Mouse (Mus musculus): ENCODE results near the gene Ankrd45. TPM values are rescaled to one million over a fixed set of nuclear protein-coding genes. Genes with fewer than 3 reads are reported as not detected.
"Not testable (repeated sequence)": the region's sequence is repeated elsewhere in the genome, so short reads cannot be mapped to it uniquely, and the experiment has no call there.

The Ankrd45 gene
- polyA plus RNA-seq, 1 experiment from 2014 or later = 10.7 TPM

- peak overlapping the region; percentile 80 for H3K4me2 ChIP-seq (replicated peaks)
- H3K9me3 ChIP-seq = no peaks in the 10 kb centered on the region
- H3K27me3 ChIP-seq = no peaks in the 10 kb centered on the region
- no peak overlapping the region for H3K9ac ChIP-seq (replicated peaks)
- H3K27ac ChIP-seq = no peak overlapping the region
- H3K4me1 ChIP-seq (replicated peaks) = 0 out of 2 replicates have a peak, but pooled peaks cover 8% of the 10 kb centered on the region
- no peak for ATAC-seq
- 90% methylated on average over 7 of the region's 7 CpGs for WGBS
- H3K4me3 ChIP-seq (replicated peaks) = peak overlapping the region; percentile 52
- no peaks in the 10 kb centered on the region for H3K36me3 ChIP-seq
Observed at GRCm38 (mm10) chr1:161143216-161143615, 725 bp downstream of the Ankrd45 start.

GRCm38 (mm10) chr1:161145611-161146010, 3.1 kb downstream of the Ankrd45 start:
- H3K27ac ChIP-seq; H3K4me3 ChIP-seq (replicated peaks); H3K4me2 ChIP-seq (replicated peaks); H3K9me3 ChIP-seq; H3K4me1 ChIP-seq (replicated peaks); H3K9ac ChIP-seq (replicated peaks); H3K36me3 ChIP-seq; ATAC-seq; H3K27me3 ChIP-seq: not testable (repeated sequence)
- 88% methylated on average over 8 of the region's 8 CpGs for WGBS

- no peak for ATAC-seq
- Histone ChIP-seq H3K27me3 (no peaks in the 10 kb centered on the region), H3K4me1 (replicated peaks) (0 out of 2 replicates have a peak, but pooled peaks cover 2% of the 10 kb centered on the region), H3K27ac (no peak overlapping the region), H3K9me3 (no peaks in the 10 kb centered on the region), H3K4me2 (replicated peaks) (no peak overlapping the region), H3K4me3 (replicated peaks) (no peak overlapping the region), H3K36me3 (no peaks in the 10 kb centered on the region), H3K9ac (replicated peaks) (no peak overlapping the region)
- WGBS = 78% methylated on average over 2 of the region's 2 CpGs
Observed at GRCm38 (mm10) chr1:161147888-161148287, 5.4 kb downstream of the Ankrd45 start.

GRCm38 (mm10) chr1:161151098-161151497, 8.6 kb downstream of the Ankrd45 start:
- 79% methylated on average over 6 of the region's 6 CpGs for WGBS
- H3K4me2 ChIP-seq (replicated peaks) = no peak overlapping the region
- no peaks in the 10 kb centered on the region for H3K36me3 ChIP-seq
- no peaks in the 10 kb centered on the region for H3K27me3 ChIP-seq
- H3K9me3 ChIP-seq = no peaks in the 10 kb centered on the region
- H3K27ac ChIP-seq = no peak overlapping the region
- H3K4me1 ChIP-seq (replicated peaks) = no peaks in the 10 kb centered on the region
- no peak overlapping the region for H3K9ac ChIP-seq (replicated peaks)
- H3K4me3 ChIP-seq (replicated peaks) = no peak overlapping the region
- no peak for ATAC-seq

- H3K9me3 ChIP-seq = no peaks in the 10 kb centered on the region
- H3K4me1 ChIP-seq (replicated peaks) = no peaks in the 10 kb centered on the region
- no peak overlapping the region for H3K27ac ChIP-seq
- 87% methylated on average over 10 of the region's 10 CpGs for WGBS
- H3K4me3 ChIP-seq (replicated peaks) = no peak overlapping the region
- no peaks in the 10 kb centered on the region for H3K27me3 ChIP-seq
- H3K4me2 ChIP-seq (replicated peaks) = no peak overlapping the region
- H3K36me3 ChIP-seq = no peaks in the 10 kb centered on the region
- ATAC-seq = no peak
- H3K9ac ChIP-seq (replicated peaks) = no peak overlapping the region
Observed at GRCm38 (mm10) chr1:161156546-161156945, 14.1 kb downstream of the Ankrd45 start.

GRCm38 (mm10) chr1:161159214-161159613, 16.7 kb downstream of the Ankrd45 start, which contains the start of gene Tex50:
Gene Tex50 (minus strand): TSS chr1:161159314.
- H3K4me2 ChIP-seq (replicated peaks) = no peak within 1 kb of the TSS
- 91% methylated on average over 3 of the region's 3 CpGs for WGBS
- H3K4me3 ChIP-seq (replicated peaks) = no peak within 1 kb of the TSS
- no peaks in the 10 kb centered on the region for H3K9me3 ChIP-seq
- H3K36me3 ChIP-seq = 0 out of 2 replicates have a peak, but pooled peaks cover 4% of the 10 kb centered on the region
- H3K9ac ChIP-seq (replicated peaks) = no peak within 1 kb of the TSS
- no peak for ATAC-seq
- no peak within 1 kb of the TSS for H3K27ac ChIP-seq
- H3K4me1 ChIP-seq (replicated peaks) = no peaks in the 10 kb centered on the region
- no peaks in the 10 kb centered on the region for H3K27me3 ChIP-seq

GRCm38 (mm10) chr1:161160266-161160665, 17.8 kb downstream of the Ankrd45 start:
- Histone ChIP-seq H3K9me3 (no peaks in the 10 kb centered on the region), H3K4me2 (replicated peaks) (no peak overlapping the region), H3K27ac (no peak overlapping the region), H3K9ac (replicated peaks) (no peak overlapping the region), H3K4me3 (replicated peaks) (no peak overlapping the region), H3K4me1 (replicated peaks) (no peaks in the 10 kb centered on the region), H3K36me3 (0 out of 2 replicates have a peak, but pooled peaks cover 4% of the 10 kb centered on the region), H3K27me3 (no peaks in the 10 kb centered on the region)
- WGBS = 65% methylated on average over 4 of the region's 4 CpGs
- no peak for ATAC-seq

- Histone ChIP-seq H3K4me3 (replicated peaks) (peak overlapping the region; percentile 52), H3K4me2 (replicated peaks) (peak overlapping the region; percentile 74), H3K27me3 (peaks cover 27% of the 10 kb centered on the region), H3K9me3 (no peaks in the 10 kb centered on the region), H3K36me3 (no peaks in the 10 kb centered on the region), H3K4me1 (replicated peaks) (peaks cover 3% of the 10 kb centered on the region; the same call in 1 of the 2 replicates), H3K27ac (no peak overlapping the region), H3K9ac (replicated peaks) (peak overlapping the region; percentile 71)
- ATAC-seq = peak; percentile 97
- 2% methylated on average over 40 of the region's 40 CpGs for WGBS
Observed at GRCm38 (mm10) chr1:161170651-161171050, 28.2 kb downstream of the Ankrd45 start.

GRCm38 (mm10) chr1:161180674-161181073, 38.2 kb downstream of the Ankrd45 start:
- no peak overlapping the region for H3K9ac ChIP-seq (replicated peaks)
- no peaks in the 10 kb centered on the region for H3K36me3 ChIP-seq
- no peak overlapping the region for H3K4me3 ChIP-seq (replicated peaks)
- no peak for ATAC-seq
- H3K27ac ChIP-seq = no peak overlapping the region
- no peak overlapping the region for H3K4me2 ChIP-seq (replicated peaks)
- 51% methylated on average over 8 of the region's 8 CpGs for WGBS
- H3K27me3 ChIP-seq = no peaks in the 10 kb centered on the region
- no peaks in the 10 kb centered on the region for H3K4me1 ChIP-seq (replicated peaks)
- no peaks in the 10 kb centered on the region for H3K9me3 ChIP-seq

- Histone ChIP-seq H3K4me3 (replicated peaks) (no peak overlapping the region), H3K4me1 (replicated peaks) (no peaks in the 10 kb centered on the region), H3K9ac (replicated peaks) (no peak overlapping the region), H3K4me2 (replicated peaks) (no peak overlapping the region), H3K27ac (no peak overlapping the region), H3K36me3 (no peaks in the 10 kb centered on the region), H3K9me3 (no peaks in the 10 kb centered on the region), H3K27me3 (no peaks in the 10 kb centered on the region)
- 84% methylated on average over 9 of the region's 9 CpGs for WGBS
- ATAC-seq = no peak
Observed at GRCm38 (mm10) chr1:161182386-161182785, 39.9 kb downstream of the Ankrd45 start.

- WGBS = 86% methylated on average over 9 of the region's 9 CpGs
- H3K27me3 ChIP-seq = no peaks in the 10 kb centered on the region
- H3K4me1 ChIP-seq (replicated peaks) = no peaks in the 10 kb centered on the region
- H3K4me3 ChIP-seq (replicated peaks) = no peak overlapping the region
- no peaks in the 10 kb centered on the region for H3K9me3 ChIP-seq
- no peaks in the 10 kb centered on the region for H3K36me3 ChIP-seq
- ATAC-seq = 0 out of 2 replicates have a peak, but pooled peaks have one; percentile 34
- no peak overlapping the region for H3K9ac ChIP-seq (replicated peaks)
- no peak overlapping the region for H3K4me2 ChIP-seq (replicated peaks)
- H3K27ac ChIP-seq = no peak overlapping the region
Observed at GRCm38 (mm10) chr1:161183677-161184076, 41.2 kb downstream of the Ankrd45 start.

GRCm38 (mm10) chr1:161185431-161185830, 42.9 kb downstream of the Ankrd45 start:
- H3K27me3 ChIP-seq = no peaks in the 10 kb centered on the region
- no peak overlapping the region for H3K4me3 ChIP-seq (replicated peaks)
- 95% methylated on average over 3 of the region's 3 CpGs for WGBS
- no peak overlapping the region for H3K27ac ChIP-seq
- no peaks in the 10 kb centered on the region for H3K9me3 ChIP-seq
- no peak for ATAC-seq
- H3K4me1 ChIP-seq (replicated peaks) = no peaks in the 10 kb centered on the region
- no peaks in the 10 kb centered on the region for H3K36me3 ChIP-seq
- no peak overlapping the region for H3K9ac ChIP-seq (replicated peaks)
- no peak overlapping the region for H3K4me2 ChIP-seq (replicated peaks)

GRCm38 (mm10) chr1:161190253-161190910, 47.9 kb downstream of the Ankrd45 start:
- H3K4me1 ChIP-seq (replicated peaks) = 0 out of 2 replicates have a peak, but pooled peaks cover 10% of the 10 kb centered on the region
- H3K9ac ChIP-seq (replicated peaks) = no peak overlapping the region
- no peaks in the 10 kb centered on the region for H3K27me3 ChIP-seq
- H3K36me3 ChIP-seq = no peaks in the 10 kb centered on the region
- no peak overlapping the region for H3K4me2 ChIP-seq (replicated peaks)
- no peak overlapping the region for H3K4me3 ChIP-seq (replicated peaks)
- H3K27ac ChIP-seq = no peak overlapping the region
- ATAC-seq = no peak
- no peaks in the 10 kb centered on the region for H3K9me3 ChIP-seq
- WGBS = 82% methylated on average over 9 of the region's 9 CpGs

Data from midbrain, embryonic 13.5 days (tissue).